Mouse (Mus musculus): ENCODE results near the gene Srgap3.

The Srgap3 gene

GRCm38 (mm10) chr6:112855183-112855582 lies 91.9 kb downstream of the Srgap3 start:
- DNase-seq: no peak

GRCm38 (mm10) chr6:112852261-112853235 lies 94.5 kb downstream of the Srgap3 start:
- DNase-seq: no peak

- no peak for DNase-seq
These were observed 96.3 kb downstream of the Srgap3 start for GRCm38 (mm10) chr6:112850745-112851144.

- DNase-seq: peak; percentile 78
These were observed 98.4 kb downstream of the Srgap3 start for GRCm38 (mm10) chr6:112848629-112849180.

- DNase-seq: no peak
These were observed 100.2 kb downstream of the Srgap3 start for GRCm38 (mm10) chr6:112846863-112847262.

GRCm38 (mm10) chr6:112842426-112842825 lies 104.6 kb downstream of the Srgap3 start:
- DNase-seq: peak in 1 of 2 experiments; percentile 54

- DNase-seq: no peak
These were observed 106.7 kb downstream of the Srgap3 start for GRCm38 (mm10) chr6:112840400-112840799.

- no peak for DNase-seq
These were observed 107.7 kb downstream of the Srgap3 start for GRCm38 (mm10) chr6:112839391-112839790.

- no peak for DNase-seq
These were observed 108.2 kb downstream of the Srgap3 start for GRCm38 (mm10) chr6:112838879-112839278.

- DNase-seq: no peak
These were observed 110.4 kb downstream of the Srgap3 start for GRCm38 (mm10) chr6:112836712-112837111.

GRCm38 (mm10) chr6:112835413-112835812 lies 111.7 kb downstream of the Srgap3 start:
- DNase-seq: no peak

- no peak for DNase-seq
These were observed 112.6 kb downstream of the Srgap3 start for GRCm38 (mm10) chr6:112834430-112834829.

- DNase-seq: no peak
These were observed 113.3 kb downstream of the Srgap3 start for GRCm38 (mm10) chr6:112833763-112834162.

- peak in 1 of 2 experiments; percentile 52 for DNase-seq
These were observed 117.9 kb downstream of the Srgap3 start for GRCm38 (mm10) chr6:112829196-112829595.

GRCm38 (mm10) chr6:112828420-112828819 lies 118.6 kb downstream of the Srgap3 start:
- DNase-seq: no peak

- DNase-seq: peak in 1 of 2 experiments; percentile 53
These were observed 121.4 kb downstream of the Srgap3 start for GRCm38 (mm10) chr6:112825657-112826056.

GRCm38 (mm10) chr6:112823096-112823495 lies 124.0 kb downstream of the Srgap3 start:
- peak; percentile 91 to 94 for DNase-seq

GRCm38 (mm10) chr6:112820298-112820992 lies 126.6 kb downstream of the Srgap3 start:
- DNase-seq: peak in 1 of 2 experiments; percentile 54

- DNase-seq: peak in 1 of 2 experiments; percentile 48
These were observed 128.6 kb downstream of the Srgap3 start for GRCm38 (mm10) chr6:112818403-112818901.

- DNase-seq: no peak
These were observed 131.5 kb downstream of the Srgap3 start for GRCm38 (mm10) chr6:112815604-112816003.

GRCm38 (mm10) chr6:112814525-112815086 lies 132.5 kb downstream of the Srgap3 start:
- DNase-seq: no peak

GRCm38 (mm10) chr6:112812884-112813283 lies 134.2 kb downstream of the Srgap3 start:
- DNase-seq: no peak

- DNase-seq: no peak
These were observed 136.6 kb downstream of the Srgap3 start for GRCm38 (mm10) chr6:112810521-112810830.

Data from cerebellum, adult 18-20 months (tissue).